Mouse (Mus musculus) spleen, adult 12 weeks (tissue): ENCODE data around the gene Crp.

Source experiments
- DNase-seq: peaks from one replicate; pipeline ENCODE4 v3.0.0; 2022; ENCODE audit warnings: low spot score

Gene Crp

DNA sequence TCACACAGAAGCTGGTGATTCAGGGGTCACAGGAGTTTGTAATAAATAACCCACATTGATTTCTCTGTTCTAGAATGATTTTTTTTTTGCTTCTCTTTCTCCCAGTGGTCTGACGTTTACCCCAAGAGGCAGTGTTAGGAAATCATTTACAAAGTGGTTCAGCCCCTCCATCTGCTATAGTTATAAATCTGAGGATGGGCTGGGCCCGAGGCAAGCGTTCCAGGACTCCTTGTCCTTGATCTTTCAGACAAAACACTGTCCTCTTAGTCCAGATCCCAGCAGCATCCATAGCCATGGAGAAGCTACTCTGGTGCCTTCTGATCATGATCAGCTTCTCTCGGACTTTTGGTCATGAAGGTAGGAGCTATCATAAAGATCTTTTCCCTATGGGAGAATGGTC, at the start of gene Crp:
TSS of gene Crp (plus strand) at position 212 of the 400 bp plus-strand sequence.
- DNase-seq: no peak

GRCm38 (mm10) chr1:172649396-172649795, 48.5 kb upstream of the Crp start:
- no peak for DNase-seq

GRCm38 (mm10) chr1:172650519-172651287, 47.2 kb upstream of the Crp start:
- DNase-seq: no peak

DNA sequence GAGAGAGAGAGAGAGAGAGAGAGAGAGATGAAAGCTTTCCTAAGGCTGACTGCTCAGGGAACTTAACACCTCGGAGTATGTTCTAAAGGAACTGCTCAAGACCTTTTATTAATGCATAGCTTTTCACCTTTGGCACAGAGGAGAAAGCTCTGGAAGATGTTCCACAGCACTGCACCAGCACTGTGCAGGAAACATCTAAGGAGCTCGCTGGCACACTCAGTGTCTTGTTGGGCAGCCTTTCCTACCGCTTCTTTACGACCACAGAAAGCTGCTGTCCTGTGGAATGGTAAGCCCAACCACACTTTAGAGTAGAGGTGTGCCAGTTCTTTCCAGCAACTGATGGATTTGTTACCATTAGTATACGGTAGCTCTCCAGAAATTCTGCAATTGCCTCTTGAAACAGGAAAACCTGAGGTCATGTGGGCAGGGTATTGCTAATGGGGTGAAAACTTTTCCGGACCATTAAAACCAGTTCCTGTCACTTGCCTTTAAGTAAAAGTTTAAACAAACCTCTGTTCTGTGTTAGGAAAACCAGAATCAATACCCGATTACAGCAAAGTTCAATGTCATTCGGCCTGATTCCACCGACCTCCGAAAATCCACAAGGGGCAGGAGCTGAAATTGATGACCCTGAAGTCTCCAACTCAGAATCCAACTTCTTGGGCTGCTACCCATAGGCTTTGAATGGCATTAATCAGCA, 46.4 kb upstream of the Crp start:
- DNase-seq: no peak

- DNase-seq: no peak
Measured at GRCm38 (mm10) chr1:172652040-172652662, 45.7 kb upstream of the Crp start.

DNA sequence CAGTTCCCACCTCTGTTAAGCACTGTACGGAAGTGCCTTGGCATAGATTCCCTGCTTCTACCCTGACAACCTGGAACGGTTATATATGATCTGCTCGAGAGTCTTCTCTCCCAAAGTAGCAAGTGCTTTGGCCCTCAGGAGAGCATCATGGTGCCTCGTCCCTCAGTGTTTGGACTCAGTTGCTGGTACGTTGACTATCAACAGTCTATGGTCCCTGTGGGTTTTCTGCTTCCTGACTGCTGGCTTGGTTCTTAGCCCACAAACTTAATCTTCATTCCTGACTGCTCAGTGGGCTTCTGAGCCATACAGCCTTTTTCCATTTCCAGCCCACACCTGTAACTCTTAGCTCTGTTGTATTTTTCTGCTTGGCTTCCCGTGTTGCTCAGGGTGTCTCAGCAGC, 44.0 kb upstream of the Crp start:
- no peak for DNase-seq

DNA sequence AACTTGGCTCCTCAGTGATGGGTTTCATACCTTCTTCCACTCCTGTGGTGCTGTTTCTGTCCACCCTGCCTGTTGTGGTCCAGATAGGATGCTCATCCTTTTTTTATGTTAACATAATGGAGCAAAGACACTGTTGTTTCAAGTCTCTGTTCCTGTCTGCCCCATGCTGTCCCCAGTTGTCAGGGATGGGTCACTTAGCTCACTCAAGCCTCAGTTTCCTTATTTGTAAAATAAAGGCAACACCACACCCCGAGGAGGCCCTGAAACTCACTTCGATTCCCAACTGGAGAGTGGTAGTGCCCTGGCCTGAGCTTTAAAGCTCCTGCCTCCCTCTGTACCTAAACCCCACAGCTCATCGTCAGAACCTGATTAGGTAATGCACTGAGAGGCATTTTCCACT, 40.6 kb upstream of the Crp start:
- DNase-seq: no peak

DNA sequence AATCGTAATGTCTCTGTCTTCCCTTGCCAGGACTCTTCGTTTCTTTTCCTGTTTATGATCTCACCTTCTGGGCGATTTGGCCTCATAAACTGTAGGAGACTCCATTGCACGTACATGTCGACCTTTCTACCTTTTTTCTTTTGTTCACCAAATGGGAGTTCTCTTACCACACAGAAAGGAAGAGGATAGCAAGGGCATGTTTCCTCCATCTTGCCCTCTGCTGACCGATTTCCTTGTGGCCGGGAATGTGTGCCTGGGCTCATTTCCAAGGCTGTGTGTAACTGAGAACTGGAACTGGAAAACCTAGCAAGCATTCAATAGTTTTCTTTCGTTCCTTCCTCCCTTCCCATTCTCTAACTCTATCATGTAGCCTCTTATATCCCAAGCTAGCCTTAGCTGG, 38.2 kb upstream of the Crp start:
- no peak for DNase-seq

DNA sequence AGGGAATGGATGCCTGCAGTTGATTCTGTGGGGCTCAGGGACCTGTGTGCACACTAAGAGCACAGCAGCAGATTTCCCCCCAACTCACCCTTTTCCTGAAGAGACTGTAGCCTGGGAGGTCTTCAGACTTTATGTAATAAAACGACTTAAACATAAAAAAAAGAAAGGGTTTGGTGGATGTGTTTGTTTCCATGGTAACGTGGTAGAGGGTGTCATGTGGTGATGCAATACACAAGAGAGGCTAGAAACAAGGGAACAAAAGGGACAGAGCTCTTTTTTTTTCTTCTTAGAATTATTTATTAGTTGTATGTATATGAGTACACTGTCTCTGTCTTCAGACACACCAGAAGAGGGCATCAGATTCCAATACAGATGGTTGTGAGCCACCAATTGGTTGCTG, 32.4 kb upstream of the Crp start:
- no peak for DNase-seq

DNA sequence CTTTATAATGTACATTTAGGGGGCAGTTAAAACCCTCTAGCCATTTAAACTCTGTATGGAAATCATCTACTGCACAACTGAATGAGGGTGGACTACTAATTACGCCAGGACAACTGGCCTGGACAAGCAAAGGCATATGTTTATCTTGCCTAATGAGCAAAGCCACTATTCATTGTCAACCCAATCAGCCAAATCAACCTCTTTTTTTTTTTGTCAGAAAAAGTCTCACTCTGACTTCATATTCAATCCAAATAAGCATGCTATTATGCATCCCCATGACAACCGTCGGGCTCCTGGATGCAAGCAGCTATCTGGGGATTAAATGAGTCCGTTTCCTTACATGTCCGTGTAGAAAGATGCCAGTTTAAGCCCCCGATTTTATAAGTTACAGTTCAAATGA, 30.3 kb upstream of the Crp start:
- no peak for DNase-seq

GRCm38 (mm10) chr1:172670716-172671115, 27.1 kb upstream of the Crp start:
- no peak for DNase-seq

DNA sequence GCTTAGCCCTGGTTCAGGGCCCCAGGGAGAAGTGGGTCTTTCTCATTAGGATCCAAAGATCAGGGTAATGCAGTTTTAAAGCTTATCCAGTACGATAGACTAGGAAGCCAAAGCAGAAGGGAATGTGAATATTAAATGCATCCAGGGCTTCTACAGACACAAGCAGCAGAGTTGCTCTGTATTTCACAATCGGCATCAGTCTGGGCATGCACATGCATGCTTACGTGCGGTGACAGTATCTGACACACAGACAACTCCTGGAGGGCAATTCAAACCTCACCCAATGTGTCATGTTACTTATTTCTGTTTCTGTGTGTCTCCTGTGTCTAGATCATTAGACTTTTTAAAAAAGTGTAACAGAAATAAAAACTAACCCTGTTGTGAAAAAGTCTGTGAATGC, 17.1 kb upstream of the Crp start:
- no peak for DNase-seq

DNA sequence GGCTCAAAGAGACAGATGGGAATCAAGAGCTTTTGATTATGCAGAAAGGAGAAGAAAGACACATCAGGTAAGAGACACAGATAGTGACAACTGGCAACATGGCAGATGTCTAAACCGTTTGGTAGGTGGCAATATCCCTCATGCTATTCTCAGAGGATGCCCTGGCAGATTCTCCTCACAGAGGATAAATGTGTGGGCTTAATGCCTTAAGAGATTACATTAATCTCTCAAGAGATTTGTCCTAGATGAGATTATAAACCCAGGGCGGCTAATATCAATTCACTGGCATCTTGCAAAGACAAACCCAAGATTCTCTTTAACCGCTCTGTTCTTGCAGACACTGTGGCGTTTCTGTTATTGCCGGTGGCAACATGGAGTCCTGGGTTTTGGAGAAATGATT, 14.3 kb upstream of the Crp start:
- DNase-seq: no peak

- DNase-seq: no peak
Measured at GRCm38 (mm10) chr1:172683957-172684356, 13.9 kb upstream of the Crp start.

- no peak for DNase-seq
Measured at GRCm38 (mm10) chr1:172685178-172685577, 12.7 kb upstream of the Crp start.

GRCm38 (mm10) chr1:172697422-172697821, 433 bp upstream of the Crp start:
- DNase-seq: no peak

DNA sequence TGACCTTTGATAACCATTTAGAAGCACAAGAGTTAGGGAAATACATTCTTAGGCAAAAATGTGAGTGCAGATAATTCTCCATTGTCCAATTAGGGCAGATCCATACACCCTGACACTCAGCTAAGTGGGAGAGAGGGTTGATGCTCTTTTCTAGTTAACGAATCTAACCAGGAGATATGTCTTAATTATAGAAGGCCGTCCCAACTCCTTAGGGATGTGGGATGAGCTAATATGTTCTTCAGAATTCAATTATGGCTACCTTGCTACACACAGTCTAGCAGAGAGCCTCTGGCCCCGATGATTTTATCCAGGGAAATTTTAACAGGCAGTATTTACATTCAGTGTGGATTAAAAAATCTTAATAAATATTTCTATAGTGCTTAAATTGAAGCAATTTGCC, 3.0 kb downstream of the Crp start:
- DNase-seq: no peak

DNA sequence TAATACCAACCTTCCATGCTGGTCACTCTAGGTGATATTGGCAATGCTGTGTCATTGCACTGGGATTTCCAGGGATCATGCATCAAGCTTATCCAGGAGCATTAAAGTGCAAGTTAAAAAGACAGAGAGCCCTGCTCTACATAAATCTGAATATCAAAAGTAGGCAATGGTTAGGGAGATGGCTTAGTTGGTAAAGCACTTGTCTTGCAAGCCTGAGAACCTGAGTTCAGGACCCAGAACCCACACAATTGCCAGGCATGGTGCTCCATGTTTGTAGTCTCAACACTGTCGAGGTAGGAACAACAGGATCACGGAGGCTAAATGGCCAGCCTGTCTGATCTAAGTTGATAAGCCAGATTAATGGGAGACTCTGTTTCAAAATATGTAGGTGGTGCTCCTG, 3.5 kb downstream of the Crp start:
- no peak for DNase-seq

DNA sequence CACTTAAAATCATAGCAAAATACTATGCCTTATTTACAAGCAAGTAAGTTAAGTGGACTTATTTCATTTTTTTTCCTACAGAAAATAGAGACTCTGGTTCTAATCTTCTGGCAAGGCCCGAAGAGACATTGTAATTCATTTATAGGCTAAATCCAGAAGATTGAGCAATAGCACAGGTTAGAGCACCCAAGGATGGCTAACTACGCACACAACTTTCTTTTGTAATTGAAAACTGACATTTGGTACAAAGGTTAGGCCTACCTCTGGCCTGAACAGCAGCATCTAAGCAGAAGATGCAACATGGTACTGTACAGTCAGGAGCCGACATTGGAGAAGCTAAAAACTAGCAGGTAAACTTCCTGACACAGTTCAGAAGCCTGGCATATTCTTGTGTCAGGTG, 4.0 kb downstream of the Crp start:
- no peak for DNase-seq

DNA sequence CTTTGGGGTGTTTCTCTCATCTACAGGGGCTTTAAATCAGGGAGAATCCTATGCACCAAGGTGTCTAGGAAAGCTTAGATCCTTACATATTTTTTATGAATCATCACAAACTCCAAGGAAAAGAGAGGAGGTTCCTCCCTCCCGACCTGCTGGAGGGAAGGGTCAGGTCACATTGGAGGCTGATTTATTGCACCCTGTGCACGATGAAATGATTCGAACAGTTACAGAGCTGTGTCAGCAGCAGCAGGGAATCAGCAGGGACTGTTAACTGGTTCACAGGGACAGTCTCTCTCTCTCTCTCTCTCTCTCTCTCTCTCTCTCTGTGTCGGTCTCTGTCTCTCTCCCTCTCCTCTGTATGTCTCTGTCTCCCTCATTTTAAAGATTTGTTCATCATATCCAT, 6.9 kb downstream of the Crp start:
- DNase-seq: no peak

- no peak for DNase-seq
Measured at GRCm38 (mm10) chr1:172706243-172706642, 8.4 kb downstream of the Crp start.

GRCm38 (mm10) chr1:172709788-172710350, 12.0 kb downstream of the Crp start:
- no peak for DNase-seq

DNA sequence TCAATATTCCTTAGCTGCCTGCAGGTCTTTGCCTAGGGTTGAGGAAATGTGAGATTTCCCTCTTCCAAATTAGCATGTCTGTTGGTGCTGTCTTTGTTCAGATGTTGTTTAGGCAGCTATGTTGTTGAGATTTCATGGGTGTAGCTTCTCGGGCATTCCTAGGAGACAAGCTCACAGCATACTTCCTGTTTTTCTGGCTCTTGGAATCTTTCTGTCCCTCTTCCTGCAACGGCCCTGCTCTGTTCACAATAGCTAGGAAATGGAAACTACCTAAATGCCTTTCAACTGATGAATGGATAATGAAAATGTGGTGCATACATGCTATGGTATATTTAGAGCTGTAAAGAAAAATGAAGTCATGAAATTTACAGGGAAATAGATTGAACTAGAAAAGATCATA, 13.5 kb downstream of the Crp start:
- no peak for DNase-seq
